Mouse (Mus musculus): ENCODE measurements around the gene Syngr1. TPM values are rescaled to one million over a fixed set of nuclear protein-coding genes. Genes with fewer than 3 reads are reported as not detected.

Gene Syngr1
- polyA plus RNA-seq, 1 experiment from 2014 or later = 38.6 TPM

- Histone ChIP-seq H3K27ac (ENCODE audit: low read depth, low read length) (no peak overlapping the region), H3K27me3 (replicated peaks; ENCODE audit: control insufficient read depth, insufficient read depth, low read length) (no peaks in the 10 kb centered on the region), H3K4me2 (no peak overlapping the region), H3K4me3 (ENCODE audit: low read depth, low read length) (no peak overlapping the region), H3K36me3 (ENCODE audit: control insufficient read depth, insufficient read depth, low read length) (peaks cover 60% of the 10 kb centered on the region), H3K9ac (ENCODE audit: low read depth, low read length) (no peak overlapping the region), H3K9me3 (ENCODE audit: control insufficient read depth, low read length) (no peaks in the 10 kb centered on the region), H3K4me1 (replicated peaks; ENCODE audit: control insufficient read depth, insufficient read depth, low read length) (peaks cover 5% of the 10 kb centered on the region)
- DNase-seq (ENCODE audit: low spot score) (no peak), ATAC-seq (replicated peaks; ENCODE audit: low FRiP score) (no peak)
- WGBS = 91% methylated on average over 8 of the region's 8 CpGs
These were observed 64.6 kb downstream of the Syngr1 start for GRCm38 (mm10) chr15:80155707-80156106.

- H3K4me2 ChIP-seq = no peak overlapping the region
- peaks cover 5% of the 10 kb centered on the region for H3K4me1 ChIP-seq (replicated peaks; ENCODE audit: control insufficient read depth, insufficient read depth, low read length)
- DNase-seq (ENCODE audit: low spot score) = no peak
- no peak overlapping the region for H3K9ac ChIP-seq (ENCODE audit: low read depth, low read length)
- H3K36me3 ChIP-seq (ENCODE audit: control insufficient read depth, insufficient read depth, low read length) = peaks cover 66% of the 10 kb centered on the region
- no peak for ATAC-seq (replicated peaks; ENCODE audit: low FRiP score)
- no peaks in the 10 kb centered on the region for H3K9me3 ChIP-seq (ENCODE audit: control insufficient read depth, low read length)
- 91% methylated on average over 22 of the region's 22 CpGs for WGBS
- H3K27me3 ChIP-seq (replicated peaks; ENCODE audit: control insufficient read depth, insufficient read depth, low read length) = no peaks in the 10 kb centered on the region
- no peak overlapping the region for H3K27ac ChIP-seq (ENCODE audit: low read depth, low read length)
- no peak overlapping the region for H3K4me3 ChIP-seq (ENCODE audit: low read depth, low read length)
These were observed 66.2 kb downstream of the Syngr1 start for GRCm38 (mm10) chr15:80157197-80157943.

DNA sequence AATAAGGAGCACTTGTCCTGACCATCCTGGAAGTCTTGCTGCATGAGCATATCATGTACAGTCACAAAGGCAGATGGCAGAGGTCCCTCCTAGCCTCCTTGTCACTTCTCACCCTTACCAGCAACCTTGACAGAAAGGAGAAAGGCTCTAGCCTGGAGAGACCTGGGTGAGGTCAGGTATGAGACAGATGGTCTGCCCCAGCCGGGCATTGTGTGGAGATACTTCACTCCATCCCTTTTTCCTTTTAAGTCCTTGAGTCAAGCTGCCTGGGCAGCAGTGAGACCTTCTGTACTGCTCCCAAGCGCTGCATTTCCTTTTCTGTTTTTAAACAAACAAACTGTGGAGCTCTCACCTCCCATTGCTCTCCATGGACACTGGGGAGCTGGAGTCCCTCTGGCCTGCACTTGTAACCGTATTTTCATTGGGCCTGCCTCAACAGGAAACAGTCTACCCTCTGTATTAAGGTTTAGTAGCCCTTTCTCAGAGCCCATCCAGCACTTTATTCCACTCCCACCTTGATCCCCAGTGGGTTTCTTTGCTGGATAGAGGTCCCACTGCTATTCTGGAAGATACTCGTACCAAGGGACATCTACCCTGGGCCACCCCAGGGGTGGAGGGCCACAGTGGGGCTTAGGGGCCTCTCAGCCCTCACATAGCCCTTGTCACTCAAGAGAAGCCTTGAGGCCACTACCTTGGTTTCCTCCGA is 67.0 kb downstream of the Syngr1 start:
- ATAC-seq (replicated peaks; ENCODE audit: low FRiP score) (no peak), DNase-seq (ENCODE audit: low spot score) (no peak)
- no peak overlapping the region for H3K9ac ChIP-seq (ENCODE audit: low read depth, low read length)
- no peak overlapping the region for H3K4me3 ChIP-seq (ENCODE audit: low read depth, low read length)
- no peak overlapping the region for H3K4me2 ChIP-seq
- peaks cover 5% of the 10 kb centered on the region for H3K4me1 ChIP-seq (replicated peaks; ENCODE audit: control insufficient read depth, insufficient read depth, low read length)
- WGBS = 73% methylated on average over 5 of the region's 5 CpGs
- H3K9me3 ChIP-seq (ENCODE audit: control insufficient read depth, low read length) = no peaks in the 10 kb centered on the region
- H3K36me3 ChIP-seq (ENCODE audit: control insufficient read depth, insufficient read depth, low read length) = peaks cover 60% of the 10 kb centered on the region
- no peaks in the 10 kb centered on the region for H3K27me3 ChIP-seq (replicated peaks; ENCODE audit: control insufficient read depth, insufficient read depth, low read length)
- H3K27ac ChIP-seq (ENCODE audit: low read depth, low read length) = peak overlapping the region; percentile 62; the same call in 1 of the 2 replicates

- 65% methylated on average over 4 of the region's 4 CpGs for WGBS
- Histone ChIP-seq H3K27me3 (replicated peaks; ENCODE audit: control insufficient read depth, insufficient read depth, low read length) (no peaks in the 10 kb centered on the region), H3K4me3 (ENCODE audit: low read depth, low read length) (no peak overlapping the region), H3K4me1 (replicated peaks; ENCODE audit: control insufficient read depth, insufficient read depth, low read length) (peaks cover 5% of the 10 kb centered on the region), H3K9me3 (ENCODE audit: control insufficient read depth, low read length) (no peaks in the 10 kb centered on the region), H3K27ac (ENCODE audit: low read depth, low read length) (peak overlapping the region; percentile 62; the same call in 1 of the 2 replicates), H3K9ac (ENCODE audit: low read depth, low read length) (no peak overlapping the region), H3K36me3 (ENCODE audit: control insufficient read depth, insufficient read depth, low read length) (peaks cover 60% of the 10 kb centered on the region), H3K4me2 (no peak overlapping the region)
- ATAC-seq (replicated peaks; ENCODE audit: low FRiP score) (no peak), DNase-seq (ENCODE audit: low spot score) (no peak)
These were observed 67.6 kb downstream of the Syngr1 start for GRCm38 (mm10) chr15:80158707-80159090.

- Histone ChIP-seq H3K9me3 (ENCODE audit: control insufficient read depth, low read length) (no peaks in the 10 kb centered on the region), H3K27me3 (replicated peaks; ENCODE audit: control insufficient read depth, insufficient read depth, low read length) (no peaks in the 10 kb centered on the region), H3K36me3 (ENCODE audit: control insufficient read depth, insufficient read depth, low read length) (peaks cover 59% of the 10 kb centered on the region), H3K9ac (ENCODE audit: low read depth, low read length) (no peak overlapping the region), H3K4me1 (replicated peaks; ENCODE audit: control insufficient read depth, insufficient read depth, low read length) (peaks cover 5% of the 10 kb centered on the region), H3K4me3 (ENCODE audit: low read depth, low read length) (no peak overlapping the region), H3K4me2 (no peak overlapping the region), H3K27ac (ENCODE audit: low read depth, low read length) (peak overlapping the region; percentile 62)
- ATAC-seq (replicated peaks; ENCODE audit: low FRiP score) (peak; percentile 61), DNase-seq (ENCODE audit: low spot score) (peak; percentile 46)
- WGBS = 61% methylated on average over 8 of the region's 8 CpGs
These were observed 68.3 kb downstream of the Syngr1 start for GRCm38 (mm10) chr15:80159286-80159901.

DNA sequence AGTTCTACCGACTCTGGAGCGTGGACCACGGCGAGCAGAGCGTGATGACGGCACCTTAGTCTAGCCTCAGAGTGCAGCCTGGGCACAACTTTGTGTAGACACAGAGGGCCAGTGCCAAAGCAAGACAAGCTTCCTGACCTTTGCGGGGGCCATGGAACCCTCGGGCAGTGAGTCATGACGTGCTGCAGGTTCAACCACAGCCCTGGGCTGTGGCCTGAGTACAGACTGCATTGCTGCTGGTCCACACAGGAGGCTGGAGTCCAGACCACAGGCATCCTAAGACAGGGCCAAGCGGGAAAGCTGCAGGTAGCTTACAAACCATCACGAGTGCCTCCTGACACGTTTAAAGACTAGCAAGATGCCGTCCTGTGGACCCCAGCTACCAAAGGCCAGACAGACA is 69.1 kb downstream of the Syngr1 start:
- no peak overlapping the region for H3K4me3 ChIP-seq (ENCODE audit: low read depth, low read length)
- no peak overlapping the region for H3K9ac ChIP-seq (ENCODE audit: low read depth, low read length)
- no peak for DNase-seq (ENCODE audit: low spot score)
- H3K36me3 ChIP-seq (ENCODE audit: control insufficient read depth, insufficient read depth, low read length) = peaks cover 52% of the 10 kb centered on the region
- 90% methylated on average over 13 of the region's 13 CpGs for WGBS
- H3K27me3 ChIP-seq (replicated peaks; ENCODE audit: control insufficient read depth, insufficient read depth, low read length) = no peaks in the 10 kb centered on the region
- H3K4me1 ChIP-seq (replicated peaks; ENCODE audit: control insufficient read depth, insufficient read depth, low read length) = peaks cover 5% of the 10 kb centered on the region
- H3K4me2 ChIP-seq = no peak overlapping the region
- no peak for ATAC-seq (replicated peaks; ENCODE audit: low FRiP score)
- H3K27ac ChIP-seq (ENCODE audit: low read depth, low read length) = no peak overlapping the region; the same call in 1 of the 2 replicates
- H3K9me3 ChIP-seq (ENCODE audit: control insufficient read depth, low read length) = no peaks in the 10 kb centered on the region

DNA sequence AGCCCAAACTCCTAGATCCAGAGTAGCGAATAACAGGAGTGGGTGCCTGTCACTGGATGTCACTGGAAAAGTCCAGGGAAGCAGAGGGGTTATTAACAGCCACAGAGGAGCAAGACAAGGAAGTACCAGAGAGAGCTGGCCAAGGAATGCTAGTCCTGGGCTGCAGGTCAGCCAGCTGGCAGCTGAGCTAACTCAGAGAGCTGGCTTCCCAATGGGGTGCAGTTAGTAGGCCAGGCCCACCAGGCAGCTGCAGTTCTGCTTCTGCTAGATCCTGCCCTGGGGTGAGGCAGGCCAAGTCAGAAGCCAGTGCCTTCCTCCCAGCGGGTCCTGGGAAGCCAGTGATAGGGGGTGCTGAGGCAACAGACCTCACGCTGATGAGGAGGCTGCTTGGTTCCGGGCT is 69.6 kb downstream of the Syngr1 start:
- Histone ChIP-seq H3K36me3 (ENCODE audit: control insufficient read depth, insufficient read depth, low read length) (peaks cover 47% of the 10 kb centered on the region), H3K9me3 (ENCODE audit: control insufficient read depth, low read length) (no peaks in the 10 kb centered on the region), H3K4me2 (no peak overlapping the region; the same call in 1 of the 2 replicates), H3K27ac (ENCODE audit: low read depth, low read length) (no peak overlapping the region), H3K27me3 (replicated peaks; ENCODE audit: control insufficient read depth, insufficient read depth, low read length) (no peaks in the 10 kb centered on the region), H3K9ac (ENCODE audit: low read depth, low read length) (no peak overlapping the region), H3K4me1 (replicated peaks; ENCODE audit: control insufficient read depth, insufficient read depth, low read length) (peaks cover 5% of the 10 kb centered on the region), H3K4me3 (ENCODE audit: low read depth, low read length) (no peak overlapping the region)
- no peak for ATAC-seq (replicated peaks; ENCODE audit: low FRiP score)
- 96% methylated on average over 4 of the region's 4 CpGs for WGBS
- no peak for DNase-seq (ENCODE audit: low spot score)

DNA sequence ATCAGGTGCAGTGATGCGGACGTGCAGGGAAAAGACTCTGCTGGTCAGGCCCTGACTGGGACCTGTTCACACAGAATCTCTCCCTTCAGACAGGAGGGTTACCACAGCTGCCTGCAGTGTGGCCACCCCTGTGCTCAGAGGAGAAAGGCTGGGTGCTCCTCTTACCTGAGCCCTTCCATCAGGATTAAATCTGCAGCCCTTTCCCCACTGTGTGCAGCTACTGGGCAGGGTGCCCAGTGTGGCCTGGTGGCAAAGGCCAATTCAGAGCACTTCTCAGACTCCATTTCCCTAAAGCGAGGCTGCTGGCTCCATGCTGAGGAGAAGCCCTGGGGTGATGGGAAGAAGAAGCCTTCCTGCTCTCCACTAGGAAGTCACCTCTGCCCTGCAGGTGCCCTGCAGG is 70.1 kb downstream of the Syngr1 start:
- 91% methylated on average over 3 of the region's 3 CpGs for WGBS
- peaks cover 5% of the 10 kb centered on the region for H3K4me1 ChIP-seq (replicated peaks; ENCODE audit: control insufficient read depth, insufficient read depth, low read length)
- H3K36me3 ChIP-seq (ENCODE audit: control insufficient read depth, insufficient read depth, low read length) = peaks cover 42% of the 10 kb centered on the region
- DNase-seq (ENCODE audit: low spot score) (no peak), ATAC-seq (replicated peaks; ENCODE audit: low FRiP score) (no peak)
- no peak overlapping the region for H3K27ac ChIP-seq (ENCODE audit: low read depth, low read length)
- H3K9ac ChIP-seq (ENCODE audit: low read depth, low read length) = no peak overlapping the region
- no peak overlapping the region for H3K4me2 ChIP-seq
- no peaks in the 10 kb centered on the region for H3K9me3 ChIP-seq (ENCODE audit: control insufficient read depth, low read length)
- no peak overlapping the region for H3K4me3 ChIP-seq (ENCODE audit: low read depth, low read length)
- H3K27me3 ChIP-seq (replicated peaks; ENCODE audit: control insufficient read depth, insufficient read depth, low read length) = no peaks in the 10 kb centered on the region
